In the genomic region with DNA sequence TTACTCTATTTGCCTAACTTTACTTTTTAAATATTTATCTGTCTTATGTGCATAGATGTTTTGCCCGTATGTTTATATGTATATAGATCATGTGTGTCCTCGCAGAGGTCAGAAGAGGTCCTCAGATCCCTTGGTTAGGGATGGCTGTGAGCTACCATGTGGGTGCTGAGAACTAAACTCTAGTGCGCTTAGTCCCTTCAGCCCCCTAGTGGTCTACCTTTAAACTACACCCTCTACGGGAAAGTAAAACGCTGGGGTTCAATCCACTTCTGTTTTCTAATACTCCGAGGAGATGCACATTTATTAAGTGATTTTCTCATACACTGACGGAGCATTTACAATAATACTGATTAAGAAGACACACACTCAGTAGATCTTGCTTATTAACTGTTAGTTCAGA, we compare ENCODE assay signal across 19 mouse cellular contexts. TPM values are rescaled to one million over a fixed set of nuclear protein-coding genes. Genes with fewer than 3 reads are reported as not detected.
A peak's percentile ranks its signal among the peaks of the same experiment; 100 is the strongest.
DNase-seq lines count a peak whose midpoint lies in the region; ATAC-seq and TF ChIP-seq lines count a peak whose summit lies in the region.
"Had no signal": no experiment of that assay in that cellular context is flagged by ENCODE, and none has a peak within 500 bp of the region (broad histone marks: within the 10 kb centered on the region; RNA-seq: fewer than 3 reads in every experiment).

No protein-coding gene starts in this region.

- no peaks in the 10 kb centered on the region for H3K27me3 ChIP-seq in intestine, postnatal 0 days (replicated peaks; ENCODE audit: control insufficient read depth, insufficient read depth, low read length)
- H3K27me3 ChIP-seq in intestine, embryonic 15.5 days (replicated peaks), result 0 out of 2 replicates have a peak, but pooled peaks cover 2% of the 10 kb centered on the region
- H3K27me3 ChIP-seq: forebrain, embryonic 15.5 days; heart, embryonic 13.5 days; stomach, embryonic 15.5 days had no signal

- H3K36me3 ChIP-seq in intestine, postnatal 0 days (ENCODE audit: control insufficient read depth, insufficient read depth), result no peaks in the 10 kb centered on the region
- H3K36me3 ChIP-seq in intestine, embryonic 15.5 days, result no peaks in the 10 kb centered on the region
- no peaks in the 10 kb centered on the region for H3K36me3 ChIP-seq in ES-E14 (ENCODE audit: control insufficient read depth, insufficient read depth, low read length, poor library complexity, severe bottlenecking)
- H3K36me3 ChIP-seq: forebrain, embryonic 15.5 days; heart, embryonic 13.5 days; hindbrain, embryonic 10.5 days; limb, embryonic 15.5 days; midbrain, embryonic 13.5 days; stomach, embryonic 15.5 days had no signal

- peak; percentile 33; the same call in 1 of the 2 replicates for TF ChIP-seq CTCF in intestine, postnatal 0 days (IDR thresholded peaks at IDR 0.05; ENCODE audit: low read depth)

- H3K27ac ChIP-seq in intestine, postnatal 0 days (ENCODE audit: low read depth, low read length), result no peak overlapping the region
- H3K27ac ChIP-seq in intestine, embryonic 15.5 days, result no peak overlapping the region
- no peak overlapping the region for H3K27ac ChIP-seq in ES-E14 (ENCODE audit: insufficient read depth, low read depth, low read length, poor library complexity, severe bottlenecking)
- H3K27ac ChIP-seq: forebrain, embryonic 15.5 days; heart, embryonic 13.5 days; hindbrain, embryonic 10.5 days; limb, embryonic 15.5 days; midbrain, embryonic 13.5 days; stomach, embryonic 15.5 days had no signal

- peak; percentile 35 to 37 for DNase-seq in B cell, adult 2 months
- DNase-seq in ES-E14 (ENCODE audit: low read depth, low spot score), result peak; percentile 16
- DNase-seq in thymus, postnatal 10 days (ENCODE audit: low spot score in 2 of 2), result no peak
- DNase-seq: cerebellum, adult 2 months; gastrocnemius, postnatal 14 days; kidney, adult 11 months; lung, postnatal 14 days; right cerebral cortex, postnatal 4 days; thymus, postnatal 4 days had no signal

- no peak overlapping the region for H3K4me2 ChIP-seq in intestine, postnatal 0 days (replicated peaks; ENCODE audit: low read depth)
- no peak overlapping the region for H3K4me2 ChIP-seq in intestine, embryonic 15.5 days (replicated peaks)
- H3K4me2 ChIP-seq: forebrain, embryonic 15.5 days; heart, embryonic 13.5 days; limb, embryonic 15.5 days; midbrain, embryonic 13.5 days; stomach, embryonic 15.5 days had no signal

- ATAC-seq in intestine, postnatal 0 days, result no peak
- no peak for ATAC-seq in intestine, embryonic 15.5 days
- peak; percentile 49; the same call in 1 of the 2 replicates for ATAC-seq in erythroblast, adult 5-6 weeks (replicated peaks; ENCODE audit: low FRiP score, poor library complexity, severe bottlenecking)
- ATAC-seq in frontal cortex, adult (ENCODE audit: low TSS enrichment), result no peak
- ATAC-seq: forebrain, embryonic 15.5 days; midbrain, embryonic 13.5 days had no signal

- no peaks in the 10 kb centered on the region for H3K9me3 ChIP-seq in intestine, postnatal 0 days (ENCODE audit: control insufficient read depth)
- H3K9me3 ChIP-seq in intestine, embryonic 15.5 days, result no peaks in the 10 kb centered on the region
- no peaks in the 10 kb centered on the region for H3K9me3 ChIP-seq in ES-E14 (ENCODE audit: control insufficient read depth, insufficient read depth, low read depth, low read length)
- H3K9me3 ChIP-seq: forebrain, embryonic 15.5 days; heart, embryonic 13.5 days; hindbrain, embryonic 10.5 days; limb, embryonic 15.5 days; midbrain, embryonic 13.5 days; stomach, embryonic 15.5 days had no signal

- no peak overlapping the region for H3K9ac ChIP-seq in intestine, postnatal 0 days (ENCODE audit: low read depth, low read length)
- H3K9ac ChIP-seq in intestine, embryonic 15.5 days, result no peak overlapping the region
- H3K9ac ChIP-seq in ES-E14 (ENCODE audit: insufficient read depth, low read depth, low read length, poor library complexity, severe bottlenecking), result no peak overlapping the region
- H3K9ac ChIP-seq: forebrain, embryonic 15.5 days; heart, embryonic 13.5 days; limb, embryonic 15.5 days; midbrain, embryonic 13.5 days; stomach, embryonic 15.5 days had no signal

- in situ Hi-C loops in ES-E14 (cut with MboI; ENCODE audit: low sequenced_read_pairs in 2 of 2, unreplicated experiment in 2 of 2), result no loop called here

- no peaks in the 10 kb centered on the region for H3K4me1 ChIP-seq in intestine, postnatal 0 days (replicated peaks; ENCODE audit: control insufficient read depth, insufficient read depth, low read length)
- no peaks in the 10 kb centered on the region for H3K4me1 ChIP-seq in intestine, embryonic 15.5 days (replicated peaks)
- no peaks in the 10 kb centered on the region for H3K4me1 ChIP-seq in ES-E14 (ENCODE audit: control insufficient read depth in 2 of 2, insufficient read depth in 2 of 2, low read length in 2 of 2, poor library complexity in 1 of 2)
- H3K4me1 ChIP-seq: forebrain, embryonic 15.5 days; limb, embryonic 15.5 days; midbrain, embryonic 13.5 days; stomach, embryonic 15.5 days had no signal

- no peak overlapping the region for H3K4me3 ChIP-seq in intestine, postnatal 0 days (ENCODE audit: low read depth, low read length)
- no peak overlapping the region for H3K4me3 ChIP-seq in intestine, embryonic 15.5 days (replicated peaks)
- no peak overlapping the region for H3K4me3 ChIP-seq in ES-E14 (ENCODE audit: insufficient read depth in 1 of 2, low read depth in 1 of 2, low read length in 2 of 2, poor library complexity in 1 of 2, severe bottlenecking in 1 of 2)
- H3K4me3 ChIP-seq: forebrain, embryonic 15.5 days; heart, embryonic 13.5 days; hindbrain, embryonic 10.5 days; limb, embryonic 15.5 days; midbrain, embryonic 13.5 days; stomach, embryonic 15.5 days had no signal

- 87% methylated on average over 7 of the region's 7 CpGs for WGBS in intestine, postnatal 0 days
- 86% methylated on average over 7 of the region's 7 CpGs for WGBS in intestine, embryonic 15.5 days

TF ChIP-seq in ES-E14, 5 proteins besides CTCF, POLR2A, EP300 and RAD21:
- TF ChIP-seq ZC3H11A (IDR thresholded peaks at IDR 0.05; ENCODE audit: borderline replicate concordance, low read depth, low read length), result no peak
- TF ChIP-seq MAFK (IDR thresholded peaks at IDR 0.05; ENCODE audit: insufficient read depth, low read depth, low read length), result no peak
- no peak for TF ChIP-seq ZNF384 (IDR thresholded peaks at IDR 0.05; ENCODE audit: low read depth, low read length)
- TF ChIP-seq HCFC1 (IDR thresholded peaks at IDR 0.05; ENCODE audit: borderline replicate concordance, insufficient read depth, low read length), result no peak
- no peak for TF ChIP-seq CHD2 (IDR thresholded peaks at IDR 0.05; ENCODE audit: low read depth, low read length)

RNA-seq across cellular contexts. Expression of gene Sh3kbp1, which starts 44.3 kb away (rescaled TPM):
- polyA plus RNA-seq in intestine, postnatal 0 days (2015; fragmentation: Nextera tagmentation; extraction: Ambion mirVana), result 7.1 and 7.7 TPM in 2 replicates
- 25.5 and 31.6 TPM in 2 replicates for polyA plus RNA-seq in intestine, embryonic 15.5 days (2015; fragmentation: Nextera tagmentation; extraction: Ambion mirVana)
- 5.2 and 8.5 TPM in 2 replicates for total RNA-seq in ES-E14 (2012; rRNA removed)
- total RNA-seq in erythroblast, adult 5-6 weeks (2015; ENCODE audit: low replicate concordance), result 24.8 and 32.6 TPM in 2 replicates
- 27.6 and 37.1 TPM in 2 replicates for total RNA-seq in erythroblast, adult 5-6 weeks (2017; ENCODE audit: low replicate concordance)

Comparison
In these comparisons a context has a peak if more than half of its experiments do, and no peak if none do; other contexts are left out.
1. DNase-seq: peak in B cell, adult 2 months (2 of 2) and ES-E14 (single experiment); none in thymus, postnatal 10 days (0 of 2).